Mouse (Mus musculus) hindbrain, embryonic 12.5 days (tissue): ENCODE results near the gene Cfap45. TPM values are rescaled to one million over a fixed set of nuclear protein-coding genes. Genes with fewer than 3 reads are reported as not detected.
A peak's percentile ranks its signal among the peaks of the same experiment; 100 is the strongest.

Source experiments
- ATAC-seq: fragments of 200-750 bp; cut with Nextera tagmentation; 2 replicates; pipeline ENCODE4 v1.8.0; 2017; ENCODE audit warnings: moderate TSS enrichment; ENCODE audit not compliant: low FRiP score
- H3K27ac ChIP-seq: fragments of 300-500 bp; sonication (generic); 2 replicates; pipeline ENCODE4 v1.5.1; 2016; ENCODE audit warnings: mild to moderate bottlenecking
- H3K27me3 ChIP-seq: fragments of 300-500 bp; sonication (generic); 2 replicates; pipeline ENCODE4 v1.6.1; 2016; ENCODE audit warnings: mild to moderate bottlenecking
- H3K36me3 ChIP-seq: fragments of 300-500 bp; sonication (generic); 2 replicates; pipeline ENCODE4 v1.6.1; 2016; ENCODE audit warnings: mild to moderate bottlenecking
- H3K4me1 ChIP-seq: fragments of 300-500 bp; sonication (generic); 2 replicates; pipeline ENCODE4 v1.6.1; 2016
- H3K4me2 ChIP-seq: fragments of 300-500 bp; sonication (generic); replicated peaks from 2 replicates; pipeline ENCODE4 v1.6.1; 2016; ENCODE audit warnings: mild to moderate bottlenecking
- H3K4me3 ChIP-seq: fragments of 300-500 bp; sonication (generic); 2 replicates; pipeline ENCODE4 v1.5.1; 2016; ENCODE audit warnings: mild to moderate bottlenecking
- H3K9ac ChIP-seq: fragments of 300-500 bp; sonication (generic); 2 replicates; pipeline ENCODE4 v1.6.1; 2016; ENCODE audit warnings: mild to moderate bottlenecking, moderate library complexity
- H3K9me3 ChIP-seq: fragments of 300-500 bp; sonication (generic); replicated peaks from 2 replicates; pipeline ENCODE4 v1.6.1; 2016; ENCODE audit warnings: mild to moderate bottlenecking
- WGBS: fragments of 180-500 bp; shearing (Covaris S2); methylation state at CpG from one replicate; pipeline ENCODE4 v1.1.7; 2016; 5-methylcytosine and 5-hydroxymethylcytosine counted together
- polyA plus RNA-seq: library from polyadenylated mRNA; unstranded; fragments of >200 nt; fragmentation: Nextera tagmentation; extraction: Ambion mirVana; gene quantifications from 2 replicates; pipeline ENCODE4 v1.2.1, GENCODE M21; 2016

The Cfap45 gene
- polyA plus RNA-seq, 1 experiment from 2014 or later, result 3.3 TPM

DNA sequence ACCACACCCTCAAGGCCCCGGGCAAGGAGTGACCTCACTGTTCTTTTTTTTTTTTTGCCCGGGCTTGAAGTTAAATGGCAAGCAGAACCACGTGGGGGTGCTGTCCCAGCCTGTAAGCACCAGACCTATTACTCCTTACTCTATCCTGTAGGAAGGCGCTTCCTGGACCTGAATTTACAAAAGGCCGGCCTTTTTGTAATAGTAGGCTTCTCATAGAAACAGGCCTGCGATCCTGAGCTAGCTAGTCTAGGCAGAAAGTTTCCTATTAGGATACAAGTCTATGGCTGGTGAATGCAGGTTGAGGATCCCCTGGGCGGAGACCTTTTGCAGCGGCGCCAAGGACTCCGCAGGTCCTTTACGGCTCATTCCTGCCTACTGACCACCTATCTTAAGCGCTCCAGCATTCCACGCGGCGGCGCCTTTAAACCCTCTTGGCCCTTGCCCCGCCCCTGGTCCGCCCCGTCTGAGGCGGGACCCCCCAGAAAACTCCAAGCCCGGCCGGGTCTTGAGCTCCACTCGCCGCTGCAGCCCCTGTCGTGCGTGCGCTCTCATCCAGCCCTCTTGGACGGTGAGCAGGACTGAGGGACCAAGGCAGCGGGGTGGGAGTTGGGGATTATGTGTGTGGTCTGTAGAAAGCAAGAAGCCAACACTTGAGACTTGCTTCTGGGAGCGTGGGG lies 20.7 kb upstream of the Cfap45 start, which contains the start of gene Tagln2:
Gene Tagln2 (plus strand): TSS at position 283 of the 677 bp plus-strand sequence.
- Histone ChIP-seq H3K27ac (peak within 1 kb of the TSS; percentile 23; the same call in 1 of the 2 replicates), H3K4me3 (peak within 1 kb of the TSS; percentile 38), H3K4me2 (peak within 1 kb of the TSS; percentile 59), H3K9ac (peak within 1 kb of the TSS; percentile 47), H3K27me3 (peaks cover 53% of the 10 kb centered on the region), H3K4me1 (peaks cover 51% of the 10 kb centered on the region), H3K36me3 (peaks cover 38% of the 10 kb centered on the region), H3K9me3 (no peaks in the 10 kb centered on the region)
- WGBS, result 1% methylated on average over 30 of the region's 30 CpGs
- peak; percentile 36 for ATAC-seq

DNA sequence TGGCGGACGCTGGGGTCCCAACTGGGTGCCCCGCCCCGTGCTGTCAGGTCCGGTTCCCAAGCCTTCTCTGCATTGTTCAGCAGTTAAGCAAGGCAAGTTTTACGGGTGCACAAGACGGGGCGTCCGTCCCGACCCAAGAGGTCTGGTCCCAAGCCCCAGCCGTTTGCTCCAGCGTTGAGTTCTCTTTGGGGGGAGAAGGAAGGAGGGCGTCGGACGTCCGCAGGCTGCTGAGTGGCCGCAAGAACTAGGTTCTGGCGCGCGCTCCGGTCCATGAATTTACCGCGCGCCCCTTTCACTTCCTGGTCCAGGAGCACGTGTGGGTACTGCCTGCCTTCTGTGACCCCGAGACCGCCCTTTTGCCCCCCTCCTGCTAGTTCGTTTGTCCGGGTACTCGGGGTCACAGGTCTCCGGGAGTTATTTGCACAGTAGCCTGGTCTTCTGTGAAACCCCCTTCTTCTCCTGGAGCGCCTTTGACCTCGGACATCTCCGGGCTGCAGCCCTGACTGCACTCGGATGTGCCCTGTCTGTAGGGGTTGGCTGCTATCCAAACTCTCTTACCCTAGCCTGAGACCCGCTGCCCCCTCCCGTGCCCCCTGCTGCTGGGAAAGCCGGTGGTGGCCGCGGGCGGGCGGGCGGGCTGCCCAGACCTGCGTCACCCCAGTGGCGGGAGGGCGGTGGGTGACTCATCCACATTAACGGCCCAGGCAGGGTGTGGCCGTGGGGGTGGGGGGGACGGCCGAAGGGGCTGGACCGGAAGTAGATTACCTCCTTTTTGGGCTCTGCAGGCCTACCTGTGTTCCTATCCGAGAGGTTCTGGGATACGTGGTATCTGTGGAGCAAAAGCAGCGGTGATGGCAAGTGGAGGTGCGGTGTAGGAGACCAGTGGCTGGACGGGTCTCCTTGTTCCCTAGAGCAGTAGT lies 19.9 kb upstream of the Cfap45 start:
- ATAC-seq, result peak; percentile 12
- peaks cover 53% of the 10 kb centered on the region for H3K4me1 ChIP-seq
- peaks cover 30% of the 10 kb centered on the region for H3K36me3 ChIP-seq
- H3K9me3 ChIP-seq, result no peaks in the 10 kb centered on the region
- H3K4me2 ChIP-seq, result peak overlapping the region; percentile 59
- peak overlapping the region; percentile 47 for H3K9ac ChIP-seq
- H3K4me3 ChIP-seq, result peak overlapping the region; percentile 38
- peaks cover 53% of the 10 kb centered on the region for H3K27me3 ChIP-seq
- WGBS, result 1% methylated on average over 56 of the region's 56 CpGs
- peak overlapping the region; percentile 23; the same call in 1 of the 2 replicates for H3K27ac ChIP-seq

DNA sequence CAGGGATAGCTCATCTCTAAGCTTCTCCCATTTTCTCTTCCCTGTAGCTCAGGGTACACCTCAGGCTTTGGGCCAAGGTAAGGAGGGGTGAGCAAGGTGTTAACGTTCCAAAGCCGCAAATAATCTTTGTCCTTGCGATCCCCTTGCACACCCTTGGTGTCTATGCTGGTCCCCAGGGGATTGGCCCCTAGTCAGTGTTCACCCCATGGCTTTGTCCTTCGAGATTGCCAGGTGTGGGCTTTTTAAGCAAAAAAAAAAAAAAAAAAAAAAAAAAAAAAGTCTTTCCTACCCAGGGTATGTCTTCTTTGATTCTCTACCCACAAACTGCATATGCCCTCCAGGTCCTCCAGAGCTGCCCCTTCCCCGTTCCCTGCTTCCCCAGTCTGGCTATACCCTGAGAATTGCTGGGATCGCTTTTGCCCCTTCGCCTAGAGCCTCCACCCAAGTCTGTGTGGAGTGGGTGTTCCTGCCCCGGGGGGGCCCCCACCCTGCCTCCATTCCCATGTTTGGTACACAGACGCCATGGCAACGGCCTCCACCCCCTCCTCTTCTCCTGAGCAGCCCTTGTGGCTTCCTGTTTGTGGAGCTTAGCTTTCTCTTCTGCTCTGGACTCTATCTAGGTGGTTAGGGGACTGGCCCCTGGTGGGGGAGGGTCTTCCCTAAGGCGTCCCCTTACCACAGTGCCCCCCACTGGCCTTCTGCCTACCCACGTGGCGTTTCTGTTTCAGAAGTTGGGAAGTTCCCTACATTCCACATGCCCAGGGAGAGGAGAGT lies 19.0 kb upstream of the Cfap45 start:
- Histone ChIP-seq H3K4me2 (peak overlapping the region; percentile 59), H3K4me3 (peak overlapping the region; percentile 38), H3K27ac (no peak overlapping the region), H3K9me3 (no peaks in the 10 kb centered on the region), H3K9ac (0 out of 2 replicates have a peak overlapping the region, but pooled peaks have one; percentile 47), H3K27me3 (peaks cover 53% of the 10 kb centered on the region), H3K4me1 (peaks cover 53% of the 10 kb centered on the region), H3K36me3 (peaks cover 21% of the 10 kb centered on the region)
- WGBS, result 24% methylated on average over 13 of the region's 13 CpGs
- ATAC-seq, result peak; percentile 5; the same call in 1 of the 2 replicates

DNA sequence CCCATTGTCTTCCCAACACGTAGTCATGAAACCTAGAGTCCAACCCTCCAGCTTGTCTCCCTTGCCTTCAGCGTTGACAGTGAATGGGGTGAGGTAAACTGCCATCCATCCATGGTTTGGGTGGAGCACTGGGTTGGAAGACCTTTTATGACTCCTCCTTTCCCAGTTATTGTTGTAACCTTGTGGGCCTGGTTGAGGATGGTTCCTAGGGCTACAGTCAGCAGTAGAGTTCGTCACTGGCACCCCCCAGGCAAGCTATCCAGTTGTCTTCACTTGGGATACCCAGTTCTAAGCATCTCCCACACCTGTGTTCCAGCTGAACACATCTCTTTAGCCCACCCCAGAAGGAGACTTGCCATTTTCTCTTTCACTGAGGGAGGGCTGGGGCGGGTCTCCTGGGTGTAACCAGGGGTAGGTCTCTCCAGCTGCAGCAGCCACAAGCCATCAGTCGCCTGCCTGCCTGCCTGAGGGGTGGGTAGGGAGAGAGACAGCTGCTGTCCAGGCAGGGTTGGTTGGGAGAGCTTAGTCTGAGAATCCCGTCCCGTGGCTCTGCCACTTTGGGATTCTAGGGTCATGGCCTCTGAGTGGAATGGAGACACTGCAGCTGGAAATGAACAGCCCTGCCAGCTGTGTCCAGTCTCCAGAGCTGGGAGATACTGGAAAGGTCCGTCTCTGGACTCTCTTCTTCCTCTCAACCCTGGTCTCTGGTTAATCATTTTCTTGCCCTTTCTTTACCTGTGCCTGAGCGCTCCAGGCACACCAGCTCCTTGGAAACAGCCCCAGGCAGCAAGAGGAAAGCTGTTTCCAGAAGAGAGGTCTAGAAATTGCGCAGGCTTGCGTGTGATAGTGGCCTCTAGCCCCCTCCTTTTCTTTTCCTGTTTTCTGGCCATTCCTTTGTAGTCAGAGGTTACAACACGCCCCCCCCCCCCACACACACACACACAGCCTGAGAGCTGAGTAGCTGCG lies 18.2 kb upstream of the Cfap45 start:
- H3K9ac ChIP-seq, result no peak overlapping the region
- no peak overlapping the region for H3K27ac ChIP-seq
- H3K36me3 ChIP-seq, result peaks cover 12% of the 10 kb centered on the region
- WGBS, result 24% methylated on average over 12 of the region's 13 CpGs
- peaks cover 53% of the 10 kb centered on the region for H3K4me1 ChIP-seq
- no peak overlapping the region for H3K4me3 ChIP-seq
- H3K9me3 ChIP-seq, result no peaks in the 10 kb centered on the region
- H3K27me3 ChIP-seq, result peaks cover 51% of the 10 kb centered on the region
- H3K4me2 ChIP-seq, result peak overlapping the region; percentile 11; the same call in 1 of the 2 replicates
- no peak for ATAC-seq

DNA sequence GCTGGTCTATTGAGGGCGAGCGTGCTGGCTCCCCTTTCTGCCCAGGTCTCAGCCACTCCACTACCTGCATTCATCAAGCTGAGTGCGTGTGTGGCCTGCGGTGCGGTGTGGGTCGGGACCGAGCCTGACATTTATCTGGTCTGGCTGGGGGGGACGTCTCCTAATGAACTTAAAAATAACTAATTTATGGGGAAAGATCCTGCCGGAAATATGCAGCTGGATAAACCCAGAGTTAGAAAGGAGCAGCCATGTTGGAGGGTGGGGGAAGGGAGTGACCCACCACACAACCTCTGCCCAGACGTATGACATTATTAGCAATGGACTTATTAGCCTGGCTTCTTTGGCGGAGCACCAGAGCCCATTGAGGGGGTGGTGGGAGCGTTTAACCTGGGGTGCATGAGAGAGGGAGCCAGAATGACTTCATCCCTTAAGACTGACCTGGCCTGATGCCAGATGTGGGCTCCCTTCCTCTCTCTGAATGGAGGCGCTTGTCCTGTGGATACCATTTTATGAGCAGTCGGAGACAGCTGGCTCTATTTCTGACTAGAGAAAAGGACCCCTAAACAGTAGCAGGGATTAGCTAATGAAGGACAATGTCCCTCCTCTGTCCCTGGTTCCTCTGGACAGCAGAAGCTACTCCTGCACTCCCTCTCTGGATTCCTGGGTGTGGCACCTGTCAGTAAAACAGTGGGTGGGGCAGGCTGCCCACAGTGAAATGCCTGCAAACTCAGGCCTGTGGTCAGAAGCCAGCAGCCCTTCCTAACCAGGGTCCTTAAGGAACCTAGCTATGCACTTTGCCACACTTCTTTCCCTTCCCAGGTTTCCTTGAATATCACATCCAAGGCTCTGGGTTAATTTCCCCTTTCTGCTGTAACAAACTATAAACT lies 17.2 kb upstream of the Cfap45 start:
- no peak for ATAC-seq
- Histone ChIP-seq H3K27me3 (peaks cover 42% of the 10 kb centered on the region), H3K4me1 (peaks cover 53% of the 10 kb centered on the region), H3K4me3 (no peak overlapping the region), H3K36me3 (peaks cover 3% of the 10 kb centered on the region), H3K27ac (no peak overlapping the region), H3K9ac (no peak overlapping the region), H3K9me3 (no peaks in the 10 kb centered on the region), H3K4me2 (0 out of 2 replicates have a peak overlapping the region, but pooled peaks have one; percentile 11)
- 34% methylated on average over 14 of the region's 14 CpGs for WGBS

DNA sequence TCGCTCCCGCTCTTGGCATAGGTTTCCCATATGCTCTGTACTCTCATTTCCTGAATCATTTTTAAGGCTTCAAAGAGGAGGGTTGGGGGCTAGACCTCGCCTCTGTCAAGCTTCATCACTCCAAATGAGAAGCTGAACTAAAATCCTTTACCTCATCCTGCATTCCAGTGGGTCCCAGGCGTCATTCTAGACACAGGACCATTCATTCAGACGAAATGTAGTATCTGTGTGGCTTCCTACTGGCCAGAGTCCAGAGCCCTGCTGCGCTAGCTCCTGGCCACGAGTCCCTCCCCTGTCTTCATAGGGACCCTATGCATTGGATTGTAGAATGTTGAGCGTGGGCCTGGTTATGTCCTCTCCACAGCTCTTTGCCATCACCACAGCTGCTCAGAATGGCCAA lies 15.8 kb upstream of the Cfap45 start:
- no peak for ATAC-seq
- Histone ChIP-seq H3K4me1 (peaks cover 51% of the 10 kb centered on the region), H3K4me2 (no peak overlapping the region), H3K36me3 (no peaks in the 10 kb centered on the region), H3K9me3 (no peaks in the 10 kb centered on the region), H3K9ac (no peak overlapping the region), H3K27ac (no peak overlapping the region), H3K4me3 (no peak overlapping the region), H3K27me3 (peaks cover 28% of the 10 kb centered on the region)
- 77% methylated on average over 8 of the region's 8 CpGs for WGBS

DNA sequence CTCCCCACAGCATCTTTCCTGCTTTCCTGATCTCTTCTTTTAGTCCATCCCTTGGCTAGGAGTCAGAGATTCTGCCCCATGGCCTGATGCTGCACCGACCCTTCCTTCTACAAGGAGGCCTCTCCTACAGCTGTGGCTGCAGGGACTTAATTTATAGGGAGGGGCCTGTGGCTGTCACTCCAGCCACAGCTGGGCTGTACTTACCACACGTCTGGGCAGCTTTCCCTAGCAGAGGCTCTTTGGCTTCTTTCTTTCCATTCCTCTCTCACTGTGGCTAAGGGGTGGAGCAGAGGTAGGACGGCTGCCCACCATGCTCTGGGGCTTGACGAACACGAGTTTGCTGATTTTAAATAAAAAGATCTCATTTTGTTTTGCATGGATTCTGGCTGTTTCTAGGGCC lies 13.6 kb upstream of the Cfap45 start:
- Histone ChIP-seq H3K9ac (no peak overlapping the region), H3K27ac (no peak overlapping the region), H3K27me3 (peaks cover 7% of the 10 kb centered on the region), H3K4me3 (no peak overlapping the region), H3K36me3 (no peaks in the 10 kb centered on the region), H3K4me2 (no peak overlapping the region), H3K4me1 (peaks cover 32% of the 10 kb centered on the region), H3K9me3 (no peaks in the 10 kb centered on the region)
- no peak for ATAC-seq
- 64% methylated on average over 5 of the region's 5 CpGs for WGBS

DNA sequence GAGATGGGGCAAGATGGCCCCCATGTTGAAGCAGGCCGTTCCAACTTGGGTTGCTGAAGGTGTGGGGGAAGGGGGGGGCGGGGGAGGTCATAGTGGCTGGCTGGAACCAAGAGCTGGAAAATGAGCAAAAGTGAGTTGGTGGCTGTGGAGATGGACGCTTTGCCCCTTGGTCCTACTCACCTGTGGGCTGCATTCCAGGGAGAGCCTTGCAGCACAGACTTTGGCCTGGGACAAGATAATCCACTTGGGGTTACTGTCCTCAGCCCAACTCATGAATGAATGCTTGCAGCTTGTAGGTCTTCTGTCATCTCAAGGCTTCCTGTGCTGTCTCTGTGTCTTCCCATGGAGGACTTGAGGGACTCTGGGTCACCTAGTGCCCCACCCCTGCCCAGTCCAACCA lies 12.9 kb upstream of the Cfap45 start:
- ATAC-seq, result no peak
- H3K27me3 ChIP-seq, result no peaks in the 10 kb centered on the region
- no peak overlapping the region for H3K4me3 ChIP-seq
- H3K4me1 ChIP-seq, result peaks cover 25% of the 10 kb centered on the region
- WGBS, result 94% methylated on average over 3 of the region's 3 CpGs
- H3K36me3 ChIP-seq, result no peaks in the 10 kb centered on the region
- H3K4me2 ChIP-seq, result no peak overlapping the region
- no peaks in the 10 kb centered on the region for H3K9me3 ChIP-seq
- no peak overlapping the region for H3K27ac ChIP-seq
- H3K9ac ChIP-seq, result no peak overlapping the region

DNA sequence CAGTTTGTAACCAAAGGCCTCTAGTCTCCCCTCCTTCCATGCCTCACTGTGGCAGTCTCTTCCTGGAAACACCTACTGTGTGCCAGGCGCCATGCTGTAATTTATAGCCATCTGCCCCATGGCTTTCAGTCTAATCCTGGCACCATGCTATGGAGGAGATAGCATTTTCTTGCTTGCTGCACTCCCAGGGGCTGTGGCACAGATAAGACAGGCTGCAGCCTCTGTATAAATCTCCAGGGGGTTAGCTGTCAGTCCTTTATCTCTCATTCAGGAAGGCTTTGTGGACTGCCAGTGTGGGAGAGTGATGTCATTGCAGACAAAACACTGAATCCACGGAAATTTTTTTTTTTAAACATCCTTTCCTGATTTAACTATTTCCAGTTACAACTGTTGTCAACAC lies 12.4 kb upstream of the Cfap45 start:
- Histone ChIP-seq H3K9me3 (no peaks in the 10 kb centered on the region), H3K4me2 (no peak overlapping the region), H3K27me3 (no peaks in the 10 kb centered on the region), H3K4me1 (peaks cover 25% of the 10 kb centered on the region), H3K27ac (no peak overlapping the region), H3K36me3 (no peaks in the 10 kb centered on the region), H3K9ac (no peak overlapping the region), H3K4me3 (no peak overlapping the region)
- 47% methylated on average over 2 of the region's 2 CpGs for whole genome bisulfite sequencing
- ATAC-seq, result no peak

DNA sequence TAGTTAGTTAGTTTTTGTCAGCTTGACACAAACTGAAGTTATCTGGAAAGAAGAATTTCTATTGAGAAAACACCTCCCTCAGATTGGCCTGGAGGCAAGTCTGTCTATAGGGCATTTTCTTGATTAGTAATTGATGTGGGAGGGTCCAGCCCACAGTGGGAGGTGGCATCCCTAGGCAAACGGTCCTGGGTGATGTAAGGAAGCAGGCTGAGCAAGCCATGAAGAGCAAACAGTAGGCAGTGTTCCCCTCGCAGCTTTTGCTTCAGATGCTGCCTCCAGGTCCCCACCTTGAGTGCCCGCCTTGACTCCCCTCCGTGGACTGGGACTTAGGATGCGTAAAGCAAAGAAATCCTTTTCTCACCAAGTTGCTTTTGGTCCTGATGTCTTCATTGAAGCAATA lies 11.4 kb upstream of the Cfap45 start:
- Histone ChIP-seq H3K4me1 (peaks cover 15% of the 10 kb centered on the region), H3K4me2 (no peak overlapping the region), H3K9me3 (no peaks in the 10 kb centered on the region), H3K4me3 (no peak overlapping the region), H3K36me3 (no peaks in the 10 kb centered on the region), H3K27ac (no peak overlapping the region), H3K27me3 (0 out of 2 replicates have a peak, but pooled peaks cover 3% of the 10 kb centered on the region), H3K9ac (no peak overlapping the region)
- no peak for ATAC-seq
- 77% methylated on average over 5 of the region's 5 CpGs for WGBS
